7 mouse cellular contexts compared by ENCODE assay signal in genomic region chr2:127889432-127889831, GRCm38 (mm10). TPM values are rescaled to one million over a fixed set of nuclear protein-coding genes. Genes with fewer than 3 reads are reported as not detected.
DNase-seq lines count a peak whose midpoint lies in the region; ATAC-seq and TF ChIP-seq lines count a peak whose summit lies in the region.

No protein-coding gene starts in this region.

- no peaks in the 10 kb centered on the region for H3K36me3 ChIP-seq in intestine, embryonic 15.5 days
- no peaks in the 10 kb centered on the region for H3K36me3 ChIP-seq in midbrain, embryonic 13.5 days
- no peaks in the 10 kb centered on the region for H3K36me3 ChIP-seq in small intestine, adult 2 months (ENCODE audit: control insufficient read depth, insufficient read depth, low read length)

- H3K27me3 ChIP-seq in intestine, embryonic 15.5 days (replicated peaks): peaks cover 11% of the 10 kb centered on the region; the same call in 1 of the 2 replicates
- H3K27me3 ChIP-seq in midbrain, embryonic 13.5 days: peaks cover 5% of the 10 kb centered on the region; the same call in 1 of the 2 replicates
- no peaks in the 10 kb centered on the region for H3K27me3 ChIP-seq in small intestine, adult 2 months (ENCODE audit: control insufficient read depth, insufficient read depth, low read length)

- no peak overlapping the region for H3K4me3 ChIP-seq in intestine, embryonic 15.5 days (replicated peaks)
- H3K4me3 ChIP-seq in midbrain, embryonic 13.5 days (replicated peaks): no peak overlapping the region
- H3K4me3 ChIP-seq in small intestine, adult 2 months (ENCODE audit: low read depth, low read length): no peak overlapping the region

- ATAC-seq in common myeloid progenitor, adult 5-6 weeks (replicated peaks; ENCODE audit: low read depth, poor library complexity, severe bottlenecking): peak; percentile 91
- peak; percentile 67 for ATAC-seq in intestine, embryonic 15.5 days
- peak; percentile 71 for ATAC-seq in midbrain, embryonic 13.5 days

- peak; percentile 91 to 92 for DNase-seq in adrenal gland, adult 18-20 months (ENCODE audit: low spot score in 2 of 2)
- DNase-seq in gastrocnemius, adult 8-10 months (ENCODE audit: low spot score in 2 of 2): peak; percentile 71 to 76
- DNase-seq in left cerebral cortex, postnatal 10 days (ENCODE audit: extremely low spot score in 1 of 2, low spot score in 2 of 2): peak; percentile 82 to 83

- WGBS in intestine, embryonic 15.5 days: 4% methylated on average over 6 of the region's 6 CpGs
- 8% methylated on average over 6 of the region's 6 CpGs for WGBS in midbrain, embryonic 13.5 days
- WGBS in small intestine, adult 2 months: 1% methylated on average over 6 of the region's 6 CpGs

- TF ChIP-seq POLR2A in small intestine, adult 2 months (IDR thresholded peaks at IDR 0.05; ENCODE audit: low read depth, low read length): no peak

- H3K9ac ChIP-seq in intestine, embryonic 15.5 days: no peak overlapping the region
- H3K9ac ChIP-seq in midbrain, embryonic 13.5 days (replicated peaks): no peak overlapping the region

- TF ChIP-seq CTCF in small intestine, adult 2 months (IDR thresholded peaks at IDR 0.05; ENCODE audit: extremely low read depth, insufficient read length, insufficient replicate concordance, low read depth, low read length): peak; percentile 86; the same call in 1 of the 2 replicates

- no peak overlapping the region for H3K4me2 ChIP-seq in intestine, embryonic 15.5 days (replicated peaks)
- H3K4me2 ChIP-seq in midbrain, embryonic 13.5 days (replicated peaks): no peak overlapping the region

- intact Hi-C loops in left cerebral cortex, postnatal 10 days (cut with DNase I): loop anchor here (2.0 to 5.0 kb wide), 3 partner anchors 233 to 683 kb away; no protein-coding TSS in a partner anchor

- H3K4me1 ChIP-seq in intestine, embryonic 15.5 days (replicated peaks): 0 out of 2 replicates have a peak, but pooled peaks cover 3% of the 10 kb centered on the region
- H3K4me1 ChIP-seq in midbrain, embryonic 13.5 days (replicated peaks): no peaks in the 10 kb centered on the region
- H3K4me1 ChIP-seq in small intestine, adult 2 months (ENCODE audit: control insufficient read depth, insufficient read depth, insufficient read length, low read length): peaks cover 14% of the 10 kb centered on the region; the same call in 1 of the 2 replicates

- no peak overlapping the region for H3K27ac ChIP-seq in intestine, embryonic 15.5 days
- no peak overlapping the region for H3K27ac ChIP-seq in midbrain, embryonic 13.5 days
- H3K27ac ChIP-seq in small intestine, adult 2 months (ENCODE audit: insufficient read depth, low read depth, low read length): no peak overlapping the region

- H3K9me3 ChIP-seq in intestine, embryonic 15.5 days: no peaks in the 10 kb centered on the region
- no peaks in the 10 kb centered on the region for H3K9me3 ChIP-seq in midbrain, embryonic 13.5 days

RNA-seq across cellular contexts. Expression of gene Acoxl, which starts 50.8 kb away (rescaled TPM):
- total RNA-seq in adrenal gland, adult 18-20 months (2021): 1 to 10 TPM in 1 of 2 experiments, under 1 TPM in 1; 0.38 to 1.2 TPM
- 0.97 TPM in 1 of 2 replicates, not detected in the other for total RNA-seq in common myeloid progenitor, adult 5-6 weeks (2017)
- total RNA-seq in gastrocnemius, adult 8-10 months (2022): under 1 TPM in 2 of 4 experiments, not detected in 2; 0.10 to 0.13 TPM
- polyA plus RNA-seq in intestine, embryonic 15.5 days (2015; fragmentation: Nextera tagmentation; extraction: Ambion mirVana): 0.09 and 0.20 TPM in 2 replicates
- not detected for total RNA-seq in left cerebral cortex, postnatal 10 days (2021)
- 0.07 TPM in 1 of 2 replicates, not detected in the other for polyA plus RNA-seq in midbrain, embryonic 13.5 days (2015; fragmentation: Nextera tagmentation; extraction: Ambion mirVana)
- 0.11 and 0.23 TPM in 2 replicates for polyA plus RNA-seq in small intestine, adult 2 months (2012; rRNA removed)

RNA-seq across cellular contexts. Expression of gene Bub1, which starts 57.8 kb away (rescaled TPM):
- total RNA-seq in adrenal gland, adult 18-20 months (2021): under 1 TPM; 0.35 to 0.53 TPM
- 52.7 and 60.3 TPM in 2 replicates for total RNA-seq in common myeloid progenitor, adult 5-6 weeks (2017)
- not detected for total RNA-seq in gastrocnemius, adult 8-10 months (2022)
- polyA plus RNA-seq in intestine, embryonic 15.5 days (2015; fragmentation: Nextera tagmentation; extraction: Ambion mirVana): 36.5 and 43.4 TPM in 2 replicates
- total RNA-seq in left cerebral cortex, postnatal 10 days (2021): 1 to 10 TPM; 1.2 to 2.3 TPM
- polyA plus RNA-seq in midbrain, embryonic 13.5 days (2015; fragmentation: Nextera tagmentation; extraction: Ambion mirVana): 24.4 and 26.4 TPM in 2 replicates
- 0.18 and 0.38 TPM in 2 replicates for polyA plus RNA-seq in small intestine, adult 2 months (2012; rRNA removed)

Comparison
In these comparisons a context has a peak if more than half of its experiments do, and no peak if none do; other contexts are left out.
1. RNA of gene Bub1, which starts 57.8 kb away (total RNA-seq): 52.7 to 60.3 TPM in common myeloid progenitor, adult 5-6 weeks; 1.2 to 2.3 TPM in left cerebral cortex, postnatal 10 days, 0.35 to 0.53 TPM in adrenal gland, adult 18-20 months and not detected in gastrocnemius, adult 8-10 months; every median in the first group is over 10 times any median in the second.
2. Peak in every context shown above with its lines, with median percentiles within 50 percentile points of each other: DNase-seq and ATAC-seq.